Mouse (Mus musculus) embryonic facial prominence, embryonic 11.5 days (tissue): ENCODE data around the gene Atp5d. TPM values are rescaled to one million over a fixed set of nuclear protein-coding genes. Genes with fewer than 3 reads are reported as not detected.

ENCODE experiments used
- ATAC-seq: fragments of 200-750 bp; cut with Nextera tagmentation; replicated peaks from 2 replicates; pipeline ENCODE4 v1.8.0; 2017; ENCODE audit warnings: low read depth; ENCODE audit not compliant: insufficient number of reproducible peaks, low FRiP score, low TSS enrichment
- DNase-seq: peaks from one replicate; pipeline ENCODE4 v3.0.0-alpha.2; 2015; ENCODE audit warnings: low spot score
- H3K27ac ChIP-seq: fragments of 300-500 bp; sonication (generic); replicated peaks from 2 replicates; pipeline ENCODE4 v1.5.1; 2014; ENCODE audit warnings: mild to moderate bottlenecking, low read depth, low read length, control low read depth
- H3K27me3 ChIP-seq: fragments of 300-500 bp; sonication (generic); 2 replicates; pipeline ENCODE4 v1.6.1; 2014; ENCODE audit warnings: mild to moderate bottlenecking, low read length, moderate library complexity, mixed read lengths; ENCODE audit not compliant: control insufficient read depth, insufficient read depth
- H3K36me3 ChIP-seq: fragments of 300-500 bp; sonication (generic); replicated peaks from 2 replicates; pipeline ENCODE4 v1.6.1; 2014; ENCODE audit warnings: low read depth, mild to moderate bottlenecking, low read length, moderate library complexity, mixed read lengths; ENCODE audit not compliant: control insufficient read depth, insufficient read depth
- H3K4me1 ChIP-seq: fragments of 300-500 bp; sonication (generic); 2 replicates; pipeline ENCODE4 v1.6.1; 2014; ENCODE audit warnings: low read length, mixed read lengths; ENCODE audit not compliant: control insufficient read depth, insufficient read depth
- H3K4me2 ChIP-seq: fragments of 300-500 bp; sonication (generic); 2 replicates; pipeline ENCODE4 v1.6.1; 2014; ENCODE audit warnings: low read depth, mild to moderate bottlenecking, control low read depth, low read length, moderate library complexity
- H3K4me3 ChIP-seq: fragments of 300-500 bp; sonication (generic); 2 replicates; pipeline ENCODE4 v1.5.1; 2014; ENCODE audit warnings: low read depth, low read length, control low read depth
- H3K9ac ChIP-seq: fragments of 300-500 bp; sonication (generic); replicated peaks from 2 replicates; pipeline ENCODE4 v1.6.1; 2014; ENCODE audit warnings: mild to moderate bottlenecking, control low read depth, low read length
- H3K9me3 ChIP-seq: fragments of 300-500 bp; sonication (generic); replicated peaks from 2 replicates; pipeline ENCODE4 v1.6.1; 2016; ENCODE audit warnings: mild to moderate bottlenecking, low read length, inconsistent platforms, mixed read lengths; ENCODE audit not compliant: control insufficient read depth
- WGBS: fragments of 180-500 bp; shearing (Covaris S2); extraction: QIAGEN DNeasy Blood & Tissue Kit; methylation state at CpG from one replicate; pipeline ENCODE4 v1.1.7; 2014; 5-methylcytosine and 5-hydroxymethylcytosine counted together
- polyA plus RNA-seq: library from polyadenylated mRNA; unstranded; fragments of >200 nt; fragmentation: Nextera tagmentation; extraction: Ambion mirVana; gene quantifications from 2 replicates; pipeline ENCODE4 v1.2.1, GENCODE M21; 2014

Atp5d gene
- polyA plus RNA-seq, 1 experiment from 2014 or later: 360 TPM

GRCm38 (mm10) chr10:80154384-80154783 is 16.0 kb downstream of the Atp5d start:
- Histone ChIP-seq H3K9ac (no peak overlapping the region), H3K4me2 (no peak overlapping the region), H3K27ac (no peak overlapping the region), H3K9me3 (no peaks in the 10 kb centered on the region), H3K27me3 (no peaks in the 10 kb centered on the region), H3K4me1 (peaks cover 30% of the 10 kb centered on the region), H3K4me3 (peak overlapping the region; percentile 4; the same call in 1 of the 2 replicates), H3K36me3 (peaks cover 48% of the 10 kb centered on the region)
- 87% methylated on average over 7 of the region's 7 CpGs for WGBS
- ATAC-seq (no peak), DNase-seq (no peak)

GRCm38 (mm10) chr10:80155277-80155676 is 16.8 kb downstream of the Atp5d start:
- peaks cover 48% of the 10 kb centered on the region for H3K36me3 ChIP-seq
- DNase-seq: no peak
- peaks cover 30% of the 10 kb centered on the region for H3K4me1 ChIP-seq
- no peak overlapping the region for H3K27ac ChIP-seq
- peak overlapping the region; percentile 5; the same call in 1 of the 2 replicates for H3K9ac ChIP-seq
- no peak for ATAC-seq
- H3K4me3 ChIP-seq: no peak overlapping the region
- no peaks in the 10 kb centered on the region for H3K27me3 ChIP-seq
- no peak overlapping the region for H3K4me2 ChIP-seq
- no peaks in the 10 kb centered on the region for H3K9me3 ChIP-seq
- 18% methylated on average over 1 of the region's 1 CpGs for WGBS

- peaks cover 32% of the 10 kb centered on the region for H3K4me1 ChIP-seq
- 88% methylated on average over 29 of the region's 29 CpGs for WGBS
- DNase-seq (no peak), ATAC-seq (no peak)
- H3K36me3 ChIP-seq: peaks cover 48% of the 10 kb centered on the region
- no peaks in the 10 kb centered on the region for H3K9me3 ChIP-seq
- no peaks in the 10 kb centered on the region for H3K27me3 ChIP-seq
- H3K4me3 ChIP-seq: no peak overlapping the region; the same call in 1 of the 2 replicates
- H3K9ac ChIP-seq: peak overlapping the region; percentile 18; the same call in 1 of the 2 replicates
- H3K4me2 ChIP-seq: no peak overlapping the region
- peak overlapping the region; percentile 20; the same call in 1 of the 2 replicates for H3K27ac ChIP-seq
Observed at GRCm38 (mm10) chr10:80156002-80156751, 17.7 kb downstream of the Atp5d start.

GRCm38 (mm10) chr10:80156752-80157053 is 18.3 kb downstream of the Atp5d start:
- ATAC-seq (no peak), DNase-seq (no peak)
- H3K4me2 ChIP-seq: no peak overlapping the region
- 0 out of 2 replicates have a peak overlapping the region, but pooled peaks have one; percentile 22 for H3K27ac ChIP-seq
- 58% methylated on average over 7 of the region's 7 CpGs for WGBS
- H3K27me3 ChIP-seq: no peaks in the 10 kb centered on the region
- H3K36me3 ChIP-seq: peaks cover 44% of the 10 kb centered on the region
- H3K9ac ChIP-seq: 0 out of 2 replicates have a peak overlapping the region, but pooled peaks have one; percentile 18
- no peak overlapping the region for H3K4me3 ChIP-seq
- peaks cover 37% of the 10 kb centered on the region for H3K4me1 ChIP-seq
- H3K9me3 ChIP-seq: no peaks in the 10 kb centered on the region

GRCm38 (mm10) chr10:80157141-80157929 is 18.9 kb downstream of the Atp5d start:
- Histone ChIP-seq H3K4me3 (no peak overlapping the region), H3K27ac (0 out of 2 replicates have a peak overlapping the region, but pooled peaks have one; percentile 22), H3K4me2 (no peak overlapping the region), H3K4me1 (peaks cover 39% of the 10 kb centered on the region), H3K27me3 (no peaks in the 10 kb centered on the region), H3K9me3 (no peaks in the 10 kb centered on the region), H3K9ac (peak overlapping the region; percentile 7; the same call in 1 of the 2 replicates), H3K36me3 (peaks cover 44% of the 10 kb centered on the region)
- ATAC-seq (no peak), DNase-seq (no peak)
- 61% methylated on average over 15 of the region's 15 CpGs for WGBS

- DNase-seq (peak; percentile 65), ATAC-seq (0 out of 2 replicates have a peak, but pooled peaks have one; percentile 0)
- Histone ChIP-seq H3K27ac (peak overlapping the region; percentile 11), H3K9me3 (no peaks in the 10 kb centered on the region), H3K4me3 (peak overlapping the region; percentile 29; the same call in 1 of the 2 replicates), H3K36me3 (peaks cover 35% of the 10 kb centered on the region), H3K9ac (peak overlapping the region; percentile 9), H3K4me2 (no peak overlapping the region; the same call in none of the 2 replicates), H3K27me3 (no peaks in the 10 kb centered on the region), H3K4me1 (peaks cover 31% of the 10 kb centered on the region)
- 10% methylated on average over 18 of the region's 18 CpGs for WGBS
Observed at GRCm38 (mm10) chr10:80158307-80158986, 20.0 kb downstream of the Atp5d start.

- H3K9ac ChIP-seq: 0 out of 2 replicates have a peak overlapping the region, but pooled peaks have one; percentile 30
- H3K36me3 ChIP-seq: peaks cover 29% of the 10 kb centered on the region
- peaks cover 31% of the 10 kb centered on the region for H3K4me1 ChIP-seq
- H3K4me3 ChIP-seq: peak overlapping the region; percentile 29
- 6% methylated on average over 12 of the region's 12 CpGs for WGBS
- no peaks in the 10 kb centered on the region for H3K9me3 ChIP-seq
- ATAC-seq: 0 out of 2 replicates have a peak, but pooled peaks have one; percentile 10
- peak overlapping the region; percentile 11 for H3K27ac ChIP-seq
- peak; percentile 60 for DNase-seq
- H3K4me2 ChIP-seq: peak overlapping the region; percentile 57
- no peaks in the 10 kb centered on the region for H3K27me3 ChIP-seq
Observed at GRCm38 (mm10) chr10:80159021-80159560, 20.7 kb downstream of the Atp5d start.
